Mouse (Mus musculus): ENCODE measurements around the gene Wdr20.

GRCm38 (mm10) chr12:110703682-110704081, 34.1 kb upstream of the Wdr20 start:
- TF ChIP-seq CTCF (IDR thresholded peaks at IDR 0.05; ENCODE audit: low read depth, low read length): no peak
- no peak for TF ChIP-seq POLR2A (IDR thresholded peaks at IDR 0.05; ENCODE audit: insufficient read depth, low read length)

Data from ES-Bruce4 (cell line).